In genomic region chr2:122302574-122303241, GRCm38 (mm10) we compare ENCODE assay signal across 7 mouse cellular contexts. TPM values are rescaled to one million over a fixed set of nuclear protein-coding genes. Genes with fewer than 3 reads are reported as not detected.
DNase-seq lines count a peak whose midpoint lies in the region; ATAC-seq and TF ChIP-seq lines count a peak whose summit lies in the region.

No protein-coding gene starts in this region.

- peaks cover 33% of the 10 kb centered on the region for H3K4me1 ChIP-seq in E14TG2a.4 (replicated peaks; ENCODE audit: low read depth, low read length)

- H3K36me3 ChIP-seq in E14TG2a.4 (ENCODE audit: insufficient read depth, low read length): no peaks in the 10 kb centered on the region

- no peak overlapping the region for H3K4me3 ChIP-seq in E14TG2a.4 (replicated peaks; ENCODE audit: low read length)

- peak; percentile 65 for TF ChIP-seq CTCF in E14TG2a.4 (conservative IDR thresholded peaks at IDR 0.05; ENCODE audit: low read length)

- no peaks in the 10 kb centered on the region for H3K9me3 ChIP-seq in E14TG2a.4 (ENCODE audit: low read length)

- peak; percentile 70 for DNase-seq in WW6 (ENCODE audit: low read depth, low spot score)
- peak; percentile 69 to 81 for DNase-seq in cerebellum, postnatal 25 days
- DNase-seq in kidney, postnatal 4 days: peak; percentile 75 to 80
- DNase-seq in lung, postnatal 36 days: peak; percentile 72
- peak; percentile 65 for DNase-seq in right cerebral cortex, postnatal 14 days

- H3K27me3 ChIP-seq in E14TG2a.4 (ENCODE audit: insufficient read depth, low read length): peaks cover 94% of the 10 kb centered on the region

- peak; percentile 63 for ATAC-seq in granulocyte monocyte progenitor cell, adult 5-6 weeks (replicated peaks; ENCODE audit: poor library complexity, severe bottlenecking)

RNA-seq across cellular contexts. Expression of gene Duoxa2, which starts 4.0 kb away (rescaled TPM):
- not detected in 2 replicates for total RNA-seq in granulocyte monocyte progenitor cell, adult 5-6 weeks (2014; fragmentation: Nextera tagmentation)
- total RNA-seq in granulocyte monocyte progenitor cell, adult 5-6 weeks (2017): not detected in 2 replicates

RNA-seq across cellular contexts. Expression of gene Duox2, which starts 4.5 kb away (rescaled TPM):
- not detected in 2 replicates for total RNA-seq in granulocyte monocyte progenitor cell, adult 5-6 weeks (2014; fragmentation: Nextera tagmentation)
- total RNA-seq in granulocyte monocyte progenitor cell, adult 5-6 weeks (2017): not detected in 2 replicates

RNA-seq across cellular contexts. Expression of gene Duoxa1, which starts 10.8 kb away (rescaled TPM):
- total RNA-seq in granulocyte monocyte progenitor cell, adult 5-6 weeks (2014; fragmentation: Nextera tagmentation): not detected in 2 replicates
- 0.10 TPM in 1 of 2 replicates, not detected in the other for total RNA-seq in granulocyte monocyte progenitor cell, adult 5-6 weeks (2017)

RNA-seq across cellular contexts. Expression of gene Duox1, which starts 12.8 kb away (rescaled TPM):
- total RNA-seq in granulocyte monocyte progenitor cell, adult 5-6 weeks (2014; fragmentation: Nextera tagmentation): not detected in 2 replicates
- not detected in 2 replicates for total RNA-seq in granulocyte monocyte progenitor cell, adult 5-6 weeks (2017)
